Mouse (Mus musculus): ENCODE results near the gene Spink4.

GRCm38 (mm10) chr4:40923087-40923651 lies 3.3 kb downstream of the Spink4 start:
- TF ChIP-seq CTCF (IDR thresholded peaks at IDR 0.05; ENCODE audit: low read depth, low read length), result no peak
- no peak for TF ChIP-seq POLR2A (IDR thresholded peaks at IDR 0.05; ENCODE audit: insufficient read depth, low read length)
